Mouse (Mus musculus): Measurements from ENCODE around the gene Nova1. TPM values are rescaled to one million over a fixed set of nuclear protein-coding genes. Genes with fewer than 3 reads are reported as not detected.
A peak's percentile ranks its signal among the peaks of the same experiment; 100 is the strongest.

The Nova1 gene
- polyA plus RNA-seq, 1 experiment from 2014 or later = 85.6 TPM

GRCm38 (mm10) chr12:46759450-46759849 is 59.3 kb downstream of the Nova1 start:
- no peaks in the 10 kb centered on the region for H3K9me3 ChIP-seq
- no peak overlapping the region for H3K27ac ChIP-seq
- no peaks in the 10 kb centered on the region for H3K27me3 ChIP-seq
- 60% methylated on average over 7 of the region's 7 CpGs for WGBS
- ATAC-seq = no peak
- H3K36me3 ChIP-seq = no peaks in the 10 kb centered on the region
- H3K9ac ChIP-seq (replicated peaks) = no peak overlapping the region
- no peak overlapping the region for H3K4me3 ChIP-seq (replicated peaks)
- H3K4me2 ChIP-seq (replicated peaks) = no peak overlapping the region
- peaks cover 13% of the 10 kb centered on the region for H3K4me1 ChIP-seq (replicated peaks)

GRCm38 (mm10) chr12:46754325-46754848 is 64.3 kb downstream of the Nova1 start:
- Histone ChIP-seq H3K36me3 (no peaks in the 10 kb centered on the region), H3K9ac (replicated peaks) (no peak overlapping the region), H3K27ac (peak overlapping the region; percentile 22; the same call in 1 of the 2 replicates), H3K27me3 (no peaks in the 10 kb centered on the region), H3K4me1 (replicated peaks) (peaks cover 12% of the 10 kb centered on the region), H3K4me3 (replicated peaks) (no peak overlapping the region), H3K9me3 (no peaks in the 10 kb centered on the region), H3K4me2 (replicated peaks) (no peak overlapping the region)
- peak; percentile 53 for ATAC-seq
- 55% methylated on average over 4 of the region's 4 CpGs for WGBS

GRCm38 (mm10) chr12:46753096-46753495 is 65.6 kb downstream of the Nova1 start:
- no peak for ATAC-seq
- H3K4me2 ChIP-seq (replicated peaks) = no peak overlapping the region
- no peaks in the 10 kb centered on the region for H3K27me3 ChIP-seq
- no peak overlapping the region for H3K4me3 ChIP-seq (replicated peaks)
- H3K27ac ChIP-seq = no peak overlapping the region
- no peaks in the 10 kb centered on the region for H3K9me3 ChIP-seq
- H3K9ac ChIP-seq (replicated peaks) = no peak overlapping the region
- no peaks in the 10 kb centered on the region for H3K36me3 ChIP-seq
- peaks cover 7% of the 10 kb centered on the region for H3K4me1 ChIP-seq (replicated peaks)
- WGBS = 61% methylated on average over 3 of the region's 3 CpGs

GRCm38 (mm10) chr12:46733261-46733660 is 85.5 kb downstream of the Nova1 start:
- Histone ChIP-seq H3K36me3 (no peaks in the 10 kb centered on the region), H3K27me3 (no peaks in the 10 kb centered on the region), H3K27ac (no peak overlapping the region), H3K9me3 (no peaks in the 10 kb centered on the region), H3K4me3 (replicated peaks) (no peak overlapping the region), H3K4me2 (replicated peaks) (no peak overlapping the region), H3K9ac (replicated peaks) (no peak overlapping the region), H3K4me1 (replicated peaks) (peaks cover 3% of the 10 kb centered on the region; the same call in 1 of the 2 replicates)
- ATAC-seq = peak; percentile 46; the same call in 1 of the 2 replicates

GRCm38 (mm10) chr12:46731943-46732342 is 86.8 kb downstream of the Nova1 start:
- H3K36me3 ChIP-seq = no peaks in the 10 kb centered on the region
- H3K27me3 ChIP-seq = no peaks in the 10 kb centered on the region
- peaks cover 3% of the 10 kb centered on the region; the same call in 1 of the 2 replicates for H3K4me1 ChIP-seq (replicated peaks)
- H3K9ac ChIP-seq (replicated peaks) = no peak overlapping the region
- no peaks in the 10 kb centered on the region for H3K9me3 ChIP-seq
- no peak overlapping the region for H3K27ac ChIP-seq
- ATAC-seq = no peak
- H3K4me2 ChIP-seq (replicated peaks) = no peak overlapping the region
- WGBS = 79% methylated on average over 1 of the region's 1 CpGs
- no peak overlapping the region for H3K4me3 ChIP-seq (replicated peaks)

- peaks cover 12% of the 10 kb centered on the region for H3K4me1 ChIP-seq (replicated peaks)
- H3K27me3 ChIP-seq = no peaks in the 10 kb centered on the region
- no peaks in the 10 kb centered on the region for H3K9me3 ChIP-seq
- no peak overlapping the region for H3K9ac ChIP-seq (replicated peaks)
- peak; percentile 30; the same call in 1 of the 2 replicates for ATAC-seq
- no peak overlapping the region for H3K4me2 ChIP-seq (replicated peaks)
- 49% methylated on average over 8 of the region's 8 CpGs for WGBS
- H3K27ac ChIP-seq = no peak overlapping the region
- no peaks in the 10 kb centered on the region for H3K36me3 ChIP-seq
- H3K4me3 ChIP-seq (replicated peaks) = no peak overlapping the region
Observed at GRCm38 (mm10) chr12:46721914-46722313, 96.8 kb downstream of the Nova1 start.

GRCm38 (mm10) chr12:46719076-46719475 is 99.7 kb downstream of the Nova1 start:
- no peak overlapping the region for H3K27ac ChIP-seq
- no peaks in the 10 kb centered on the region for H3K27me3 ChIP-seq
- no peak overlapping the region for H3K4me2 ChIP-seq (replicated peaks)
- WGBS = 91% methylated on average over 4 of the region's 4 CpGs
- no peaks in the 10 kb centered on the region for H3K9me3 ChIP-seq
- ATAC-seq = no peak
- H3K4me3 ChIP-seq (replicated peaks) = no peak overlapping the region
- H3K9ac ChIP-seq (replicated peaks) = no peak overlapping the region
- H3K4me1 ChIP-seq (replicated peaks) = peaks cover 10% of the 10 kb centered on the region
- H3K36me3 ChIP-seq = no peaks in the 10 kb centered on the region

GRCm38 (mm10) chr12:46710094-46710493 is 108.6 kb downstream of the Nova1 start:
- Histone ChIP-seq H3K9ac (replicated peaks) (no peak overlapping the region), H3K4me1 (replicated peaks) (no peaks in the 10 kb centered on the region), H3K36me3 (peaks cover 24% of the 10 kb centered on the region), H3K27me3 (no peaks in the 10 kb centered on the region), H3K27ac (no peak overlapping the region), H3K4me3 (replicated peaks) (no peak overlapping the region), H3K4me2 (replicated peaks) (no peak overlapping the region), H3K9me3 (no peaks in the 10 kb centered on the region)
- 85% methylated on average over 2 of the region's 2 CpGs for WGBS
- no peak for ATAC-seq

- no peak for ATAC-seq
- H3K27ac ChIP-seq = no peak overlapping the region; the same call in 1 of the 2 replicates
- H3K36me3 ChIP-seq = peaks cover 24% of the 10 kb centered on the region
- no peak overlapping the region for H3K4me3 ChIP-seq (replicated peaks)
- H3K9ac ChIP-seq (replicated peaks) = no peak overlapping the region
- no peaks in the 10 kb centered on the region for H3K9me3 ChIP-seq
- H3K4me2 ChIP-seq (replicated peaks) = no peak overlapping the region
- no peaks in the 10 kb centered on the region for H3K27me3 ChIP-seq
- H3K4me1 ChIP-seq (replicated peaks) = no peaks in the 10 kb centered on the region
- WGBS = 93% methylated on average over 7 of the region's 7 CpGs
Observed at GRCm38 (mm10) chr12:46709475-46709874, 109.3 kb downstream of the Nova1 start.

- no peak overlapping the region for H3K9ac ChIP-seq (replicated peaks)
- H3K4me3 ChIP-seq (replicated peaks) = no peak overlapping the region
- 88% methylated on average over 8 of the region's 8 CpGs for WGBS
- no peaks in the 10 kb centered on the region for H3K27me3 ChIP-seq
- no peak for ATAC-seq
- H3K4me1 ChIP-seq (replicated peaks) = peaks cover 5% of the 10 kb centered on the region
- peaks cover 11% of the 10 kb centered on the region for H3K36me3 ChIP-seq
- no peak overlapping the region for H3K27ac ChIP-seq
- H3K4me2 ChIP-seq (replicated peaks) = no peak overlapping the region
- H3K9me3 ChIP-seq = no peaks in the 10 kb centered on the region
Observed at GRCm38 (mm10) chr12:46700202-46700601, 118.5 kb downstream of the Nova1 start.

- Histone ChIP-seq H3K9ac (replicated peaks) (no peak overlapping the region), H3K27ac (no peak overlapping the region), H3K4me3 (replicated peaks) (no peak overlapping the region), H3K4me2 (replicated peaks) (no peak overlapping the region), H3K36me3 (no peaks in the 10 kb centered on the region), H3K4me1 (replicated peaks) (no peaks in the 10 kb centered on the region), H3K27me3 (no peaks in the 10 kb centered on the region), H3K9me3 (no peaks in the 10 kb centered on the region)
- WGBS = 84% methylated on average over 2 of the region's 2 CpGs
- no peak for ATAC-seq
Observed at GRCm38 (mm10) chr12:46676341-46676740, 142.4 kb downstream of the Nova1 start.

GRCm38 (mm10) chr12:46666706-46667105 is 152.0 kb downstream of the Nova1 start:
- H3K4me1 ChIP-seq (replicated peaks) = no peaks in the 10 kb centered on the region
- no peak overlapping the region for H3K4me2 ChIP-seq (replicated peaks)
- no peak overlapping the region for H3K4me3 ChIP-seq (replicated peaks)
- no peaks in the 10 kb centered on the region for H3K36me3 ChIP-seq
- no peak for ATAC-seq
- H3K27me3 ChIP-seq = no peaks in the 10 kb centered on the region
- H3K9ac ChIP-seq (replicated peaks) = no peak overlapping the region
- H3K9me3 ChIP-seq = no peaks in the 10 kb centered on the region
- WGBS = 68% methylated on average over 2 of the region's 2 CpGs
- H3K27ac ChIP-seq = no peak overlapping the region

GRCm38 (mm10) chr12:46646139-46646611 is 172.6 kb downstream of the Nova1 start:
- no peaks in the 10 kb centered on the region for H3K36me3 ChIP-seq
- H3K4me2 ChIP-seq (replicated peaks) = peak overlapping the region; percentile 32
- no peak overlapping the region for H3K9ac ChIP-seq (replicated peaks)
- H3K27me3 ChIP-seq = no peaks in the 10 kb centered on the region
- peak; percentile 85 for ATAC-seq
- H3K4me1 ChIP-seq (replicated peaks) = peaks cover 22% of the 10 kb centered on the region
- H3K9me3 ChIP-seq = no peaks in the 10 kb centered on the region
- peak overlapping the region; percentile 77 for H3K27ac ChIP-seq
- H3K4me3 ChIP-seq (replicated peaks) = no peak overlapping the region
- 49% methylated on average over 5 of the region's 5 CpGs for WGBS

All from midbrain, embryonic 13.5 days (tissue).